Mouse (Mus musculus) embryo, embryonic 10 days (tissue): Measurements from ENCODE around the gene Cycs.
"Not testable (repeated sequence)": the region's sequence is repeated elsewhere in the genome, so short reads cannot be mapped to it uniquely, and the experiment has no call there.

Experiments
- DNase-seq: peaks from one replicate; pipeline ENCODE4 v3.0.0-alpha.2; 2015; ENCODE audit warnings: low spot score

Gene Cycs

DNA sequence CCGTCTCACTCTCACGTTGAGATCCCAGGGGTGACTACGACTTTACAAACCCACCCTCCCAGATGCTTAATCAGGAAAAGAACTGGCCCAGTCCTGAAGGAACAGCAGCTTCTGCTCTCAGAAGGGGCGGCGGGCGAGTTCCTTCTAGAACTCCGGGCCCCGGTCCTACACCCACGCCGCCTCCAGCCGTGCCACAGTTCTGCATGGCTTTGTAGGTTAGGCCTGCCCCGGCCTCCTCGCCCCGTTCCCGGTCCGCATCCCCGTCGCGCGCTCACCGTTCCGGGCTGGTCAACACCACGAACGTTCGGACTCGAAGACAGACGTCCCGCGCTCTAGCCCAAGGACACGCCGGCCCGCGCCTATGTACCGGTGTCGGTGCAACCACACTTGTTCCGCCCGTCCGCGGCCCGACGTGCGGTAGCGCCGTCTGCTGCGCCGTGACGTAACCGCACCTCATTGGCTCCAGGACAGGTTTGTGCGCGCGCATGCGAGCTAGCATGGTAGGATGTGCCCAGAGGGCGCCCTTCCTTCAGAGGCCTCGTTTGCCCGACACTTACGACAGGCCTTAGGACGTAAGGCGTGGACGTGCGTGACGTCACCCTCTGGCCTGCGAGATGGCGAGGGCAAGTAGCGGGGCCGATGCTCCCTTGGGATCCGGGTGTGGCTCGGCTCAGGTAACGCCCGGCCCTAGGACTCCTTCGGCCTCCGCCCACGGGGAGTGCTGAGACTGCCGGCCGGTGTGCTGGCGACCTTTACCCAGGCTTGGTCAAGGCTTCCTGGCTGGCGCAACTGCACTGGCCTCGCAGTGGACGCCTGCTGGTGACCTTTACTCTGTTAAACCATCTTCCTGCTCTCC lies at the start of gene Cycs:
Cycs (minus strand) TSS at position 398 of the 856 bp plus-strand sequence.
- DNase-seq: peak; percentile 100

DNA sequence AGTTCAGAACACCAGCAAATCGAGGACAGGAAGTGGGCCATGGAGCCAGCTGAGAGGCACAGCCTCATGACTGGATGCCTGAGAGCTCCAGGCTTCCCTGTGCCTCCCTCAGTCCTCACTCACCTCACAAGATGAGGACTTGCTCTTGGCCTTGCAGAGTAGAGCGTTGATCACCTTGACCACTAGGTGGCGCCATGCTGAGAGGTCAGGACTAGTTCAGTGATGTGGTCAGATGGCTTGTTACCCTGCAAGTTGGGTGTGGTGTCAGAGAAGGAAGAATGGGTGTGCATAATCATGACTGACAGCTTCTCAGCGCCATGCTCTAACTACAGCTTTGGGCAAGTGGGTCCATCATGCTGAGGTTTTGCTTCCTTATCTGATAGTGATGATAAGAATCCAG lies 35.3 kb upstream of the Cycs start:
- peak; percentile 76 for DNase-seq

DNA sequence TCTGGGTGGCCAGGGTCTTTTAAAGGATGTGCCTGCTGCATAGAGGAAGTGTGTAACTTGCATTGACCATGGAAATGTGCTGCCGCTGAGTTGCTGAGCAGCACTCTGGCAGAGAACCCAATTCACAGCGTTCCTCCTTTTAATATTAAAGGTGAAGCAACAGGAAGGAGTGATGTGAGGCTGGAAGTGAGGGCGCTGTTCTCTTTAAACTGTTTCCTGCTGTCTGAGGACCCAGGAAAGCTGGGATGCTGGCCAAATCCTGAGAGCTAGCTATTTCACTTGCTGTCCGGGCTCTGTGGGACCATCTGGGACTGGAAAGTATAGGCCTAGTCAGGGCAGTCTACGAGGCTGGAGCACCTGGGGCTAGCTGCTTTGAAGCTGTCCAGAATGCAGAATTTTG lies 32.2 kb upstream of the Cycs start:
- no peak for DNase-seq

DNA sequence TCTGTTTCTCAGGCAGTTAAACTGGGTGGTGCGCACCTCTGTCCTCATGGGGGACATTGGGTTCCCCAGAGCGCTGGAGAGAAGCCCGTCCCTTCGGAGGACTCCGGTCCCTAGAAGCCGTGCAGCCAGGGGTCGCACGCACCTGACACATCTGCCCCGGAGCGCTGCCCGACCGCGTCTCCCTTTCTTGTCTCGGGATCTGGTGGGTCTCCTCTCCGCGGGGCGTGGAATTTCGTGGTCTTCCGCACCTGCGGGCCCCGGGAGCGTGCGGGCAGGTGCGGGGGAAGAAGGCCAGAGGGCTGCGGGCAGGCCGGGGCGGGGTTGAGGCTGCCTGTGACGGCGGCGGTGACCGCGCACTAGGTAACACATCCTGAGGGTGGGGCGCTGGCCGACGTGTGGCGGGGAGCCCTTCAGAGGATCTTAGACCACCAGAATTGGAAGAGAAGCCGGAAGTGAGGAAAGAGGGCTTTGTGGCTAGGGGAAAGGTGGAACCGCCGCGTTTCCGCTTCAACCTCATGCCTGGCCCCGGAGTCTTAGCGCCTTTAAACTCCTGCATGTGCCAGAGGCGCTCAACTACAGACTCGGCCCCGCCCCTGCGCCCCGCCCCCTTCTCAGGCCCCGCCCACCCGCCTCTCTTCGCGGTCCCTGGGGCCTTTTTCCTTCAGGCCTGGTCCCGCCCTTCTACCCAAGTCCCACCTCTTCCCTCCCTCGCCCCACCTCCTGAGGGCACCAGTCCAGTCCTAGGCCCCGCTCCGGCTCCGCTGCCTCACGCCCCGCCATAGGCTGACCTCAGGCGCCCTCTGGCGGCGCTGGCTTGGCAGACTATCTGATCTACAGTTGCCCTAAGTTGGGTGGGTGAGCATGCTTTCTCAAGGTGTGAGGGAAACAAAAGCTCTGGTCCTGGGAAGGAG lies 30.2 kb upstream of the Cycs start, which contains the start of gene 4921507P07Rik:
4921507P07Rik (minus strand) TSS at position 332 of the 911 bp plus-strand sequence.
- DNase-seq: peak; percentile 96

DNA sequence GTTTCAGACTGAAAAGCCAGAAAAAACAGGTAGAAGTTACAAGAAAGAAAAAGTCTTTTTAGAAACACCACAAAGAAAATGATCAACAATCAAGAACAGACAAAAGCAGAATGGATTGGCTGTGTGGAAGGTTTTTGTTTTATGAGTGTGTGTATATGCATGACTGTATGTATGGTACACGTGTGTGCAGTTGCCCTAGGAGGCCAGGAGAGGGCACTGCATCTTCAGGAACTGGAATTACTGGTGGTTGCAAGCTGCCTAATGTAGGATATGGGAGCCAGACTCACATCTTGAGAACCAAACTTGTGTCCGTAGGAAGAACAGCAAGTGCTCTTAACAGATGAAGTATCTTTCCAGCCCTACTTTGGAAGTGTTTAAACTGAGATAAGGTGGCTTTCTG lies 28.0 kb upstream of the Cycs start:
- DNase-seq: no peak

DNA sequence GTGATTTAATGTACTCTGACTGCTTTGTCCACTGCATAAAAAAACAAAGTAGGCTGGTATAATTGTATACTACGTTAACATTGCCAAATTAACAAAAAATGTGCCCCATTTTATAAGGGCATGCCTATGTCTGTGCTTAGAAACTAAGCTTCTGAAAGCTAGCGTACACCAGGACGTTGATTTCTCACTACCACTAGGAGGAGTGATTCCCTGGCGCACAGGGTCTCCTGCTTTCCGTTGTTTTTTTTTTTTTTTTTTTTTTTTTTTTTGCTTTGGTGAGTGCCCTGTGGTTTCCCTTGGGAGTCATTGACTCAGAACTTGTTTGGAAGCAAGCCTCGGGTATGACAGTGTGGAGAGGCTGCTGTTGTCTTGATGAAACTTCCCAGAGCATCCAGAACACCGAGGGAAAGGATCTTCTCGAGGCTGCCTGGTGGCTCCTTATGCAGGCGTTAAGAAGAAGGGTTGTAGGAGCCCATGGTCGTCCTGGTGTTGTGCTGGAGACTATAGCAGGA lies 27.1 kb upstream of the Cycs start:
- DNase-seq: no peak

DNA sequence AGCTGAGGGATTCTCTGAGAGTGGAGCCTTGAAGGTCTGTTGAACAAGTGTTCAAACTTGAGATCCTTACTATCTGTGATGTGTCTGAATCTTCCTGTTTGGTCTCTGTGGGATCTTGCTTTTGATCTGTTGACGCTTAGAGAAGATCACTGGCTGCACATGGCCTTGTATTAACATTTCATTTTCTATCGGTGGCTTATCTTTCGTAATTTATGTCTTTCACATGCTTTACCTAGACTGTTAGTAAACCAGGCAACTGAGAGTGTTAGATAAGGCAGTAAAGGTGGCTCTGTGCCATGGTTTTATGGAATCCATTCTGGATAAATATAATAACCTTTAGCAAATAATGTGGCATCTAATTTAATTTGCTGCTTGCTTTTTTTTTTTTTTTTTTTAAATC lies 23.9 kb upstream of the Cycs start:
- DNase-seq: no peak

DNA sequence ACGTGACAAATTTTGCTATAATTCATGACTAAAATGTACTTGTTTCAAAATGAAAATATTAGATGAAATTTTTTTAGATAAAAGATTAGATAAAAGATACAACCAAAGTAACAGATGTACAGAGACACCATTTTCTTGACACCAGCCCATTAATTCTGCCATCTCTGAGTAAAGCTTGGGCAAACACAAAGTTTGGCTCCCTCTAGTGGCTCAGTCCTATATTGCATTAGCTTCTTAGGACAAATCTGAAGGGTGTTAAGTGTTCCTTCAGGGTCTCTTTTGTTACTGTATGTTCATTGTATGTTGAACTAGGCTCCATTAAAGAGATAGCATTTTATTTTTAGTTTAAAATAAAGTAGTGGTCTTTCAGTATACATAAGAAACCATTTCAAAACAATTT lies 21.9 kb upstream of the Cycs start:
- peak; percentile 85 for DNase-seq

DNA sequence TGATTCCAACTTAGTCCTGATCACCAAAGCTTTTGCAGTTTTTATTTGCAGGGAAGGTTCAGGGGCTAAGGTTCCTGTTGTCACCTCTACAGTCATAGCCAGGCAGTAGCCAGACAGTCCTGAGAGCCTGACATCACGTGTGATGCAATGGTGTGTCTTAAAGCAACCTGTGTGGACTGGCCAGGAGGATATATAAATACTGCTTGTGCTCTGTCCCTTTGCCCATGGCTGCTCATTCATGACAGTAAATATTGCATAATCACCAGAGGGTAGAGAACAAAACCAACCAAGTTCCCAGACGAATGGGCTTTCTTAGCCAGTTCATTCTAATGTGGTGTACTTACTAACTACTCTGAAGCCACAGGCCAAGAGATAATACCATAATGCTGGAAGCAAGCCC lies 21.1 kb upstream of the Cycs start:
- DNase-seq: no peak

DNA sequence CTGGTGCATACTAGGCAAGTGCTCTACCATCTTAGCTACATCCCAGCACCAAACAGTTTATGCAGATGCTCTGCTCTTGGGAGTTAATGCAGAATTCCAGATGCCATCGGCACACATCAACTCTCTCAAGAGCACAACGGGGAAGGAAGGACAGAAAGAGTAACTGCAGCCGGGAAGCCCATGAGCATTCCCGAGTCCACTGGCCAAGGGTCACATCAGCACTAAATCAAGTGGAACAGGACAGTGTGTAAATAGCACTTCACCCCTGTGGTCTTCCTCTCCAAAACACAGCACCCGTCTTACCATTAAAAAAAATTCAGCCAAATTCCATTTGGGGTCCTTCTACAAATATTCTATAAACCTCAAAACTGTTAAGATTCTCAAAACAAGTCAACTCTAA lies 20.0 kb upstream of the Cycs start:
- peak; percentile 21 for DNase-seq

DNA sequence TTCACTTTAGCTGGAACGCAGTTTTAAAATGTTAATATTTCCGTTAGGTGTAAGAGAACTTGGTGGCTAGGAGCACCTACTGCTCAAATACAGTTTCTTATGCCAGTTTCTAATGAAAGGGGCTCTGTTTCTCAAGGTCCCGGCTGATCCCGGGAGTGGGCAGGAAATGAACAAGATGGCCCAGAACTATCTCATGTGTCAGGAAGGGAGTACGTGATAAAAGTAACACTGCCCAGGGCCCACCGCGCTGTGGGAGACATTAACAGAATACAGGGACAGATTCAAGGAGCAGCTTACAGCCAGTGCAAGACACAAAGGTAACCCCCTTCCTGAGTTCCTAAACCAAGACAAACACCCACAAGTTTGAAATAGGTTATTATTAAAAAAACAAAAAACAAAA lies 19.4 kb upstream of the Cycs start:
- DNase-seq: no peak

DNA sequence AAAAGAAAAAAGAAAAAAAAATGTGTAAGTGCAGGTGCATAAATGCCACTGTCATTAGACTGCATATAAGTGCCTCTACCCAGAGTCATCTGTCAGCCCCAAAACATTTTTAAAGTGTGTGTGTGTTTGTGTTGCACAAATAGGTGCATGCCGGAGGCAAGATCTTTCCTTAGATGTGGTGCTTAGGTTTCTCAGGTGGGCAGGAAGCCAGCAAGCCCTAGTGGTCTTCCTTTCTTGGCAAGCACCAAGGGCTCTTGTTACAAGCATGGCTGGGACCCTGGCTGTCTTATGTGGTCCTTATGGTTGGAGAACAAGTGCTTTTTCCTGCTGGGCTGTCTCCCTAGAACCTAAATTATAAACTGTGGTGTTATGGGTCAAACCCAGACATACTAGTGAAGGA lies 5.3 kb upstream of the Cycs start:
- no peak for DNase-seq

DNA sequence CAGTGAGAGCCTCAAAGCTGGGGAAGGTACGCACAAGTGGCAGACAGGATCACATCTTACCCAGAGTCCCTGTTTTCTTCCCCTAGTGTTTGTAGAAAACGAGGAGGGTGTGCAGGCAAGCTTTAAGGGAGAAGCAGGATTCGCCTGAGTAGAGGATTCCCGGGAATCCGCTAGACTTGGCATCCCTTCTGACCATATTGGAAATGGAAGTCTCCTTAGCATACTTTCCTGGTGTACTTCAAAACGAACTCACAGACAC lies 588 bp upstream of the Cycs start:
- no peak for DNase-seq

DNA sequence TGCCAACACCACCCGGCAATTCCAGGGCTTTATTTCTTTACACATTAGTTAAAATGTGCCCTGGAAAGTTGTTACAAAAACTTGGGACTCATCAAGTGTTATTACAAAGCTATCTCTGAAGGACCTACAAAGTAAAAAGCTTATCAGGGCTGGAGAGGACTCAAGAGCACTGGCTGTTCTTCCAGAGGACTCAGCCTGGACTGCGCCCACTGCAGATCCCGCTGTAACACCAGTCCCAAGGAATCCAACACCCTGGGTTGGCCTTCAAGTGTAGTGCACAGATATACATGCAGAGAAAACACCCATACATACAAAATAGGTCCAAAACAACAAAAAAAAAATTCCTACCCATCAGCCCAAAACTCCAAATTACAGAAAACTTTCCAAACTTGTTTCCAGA lies 2.7 kb downstream of the Cycs start:
- DNase-seq: no peak

DNA sequence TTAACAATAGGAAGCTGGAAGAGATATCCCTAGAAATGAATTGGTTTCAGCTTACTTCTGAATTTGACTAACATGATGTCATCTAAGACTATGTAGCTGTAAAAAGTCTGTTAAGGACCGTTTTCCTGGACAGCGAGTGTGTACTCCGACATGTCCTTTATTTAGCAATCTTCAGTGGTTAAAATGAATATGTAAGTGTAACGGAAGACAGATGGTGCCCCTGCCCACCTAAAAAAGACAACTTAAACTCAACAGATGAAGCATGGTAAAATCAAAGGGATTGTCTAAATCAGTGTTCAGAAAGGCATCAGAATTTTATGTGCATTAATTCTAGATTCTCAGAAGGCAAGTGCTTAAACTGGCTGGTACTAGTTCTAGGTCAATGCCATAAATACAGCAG lies 3.9 kb downstream of the Cycs start:
- DNase-seq: no peak

DNA sequence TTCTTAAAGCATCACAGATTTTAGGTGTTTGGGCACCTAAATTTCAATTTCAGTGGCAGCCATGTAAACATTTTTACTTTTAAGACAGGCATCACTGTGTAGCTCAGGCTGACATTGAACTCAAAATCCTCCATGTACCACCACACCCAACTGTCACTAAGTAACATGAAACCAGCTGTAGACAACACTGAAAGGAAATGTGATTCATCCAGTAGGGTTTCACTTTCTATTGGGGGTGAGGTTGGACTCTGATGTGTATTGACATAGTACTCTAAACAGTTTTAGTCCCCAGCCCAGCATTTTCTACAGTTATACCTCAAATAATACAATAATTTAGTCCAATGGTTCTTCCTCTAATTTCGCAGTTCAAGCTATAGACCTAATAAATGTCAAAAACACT lies 5.6 kb downstream of the Cycs start:
- no peak for DNase-seq

DNA sequence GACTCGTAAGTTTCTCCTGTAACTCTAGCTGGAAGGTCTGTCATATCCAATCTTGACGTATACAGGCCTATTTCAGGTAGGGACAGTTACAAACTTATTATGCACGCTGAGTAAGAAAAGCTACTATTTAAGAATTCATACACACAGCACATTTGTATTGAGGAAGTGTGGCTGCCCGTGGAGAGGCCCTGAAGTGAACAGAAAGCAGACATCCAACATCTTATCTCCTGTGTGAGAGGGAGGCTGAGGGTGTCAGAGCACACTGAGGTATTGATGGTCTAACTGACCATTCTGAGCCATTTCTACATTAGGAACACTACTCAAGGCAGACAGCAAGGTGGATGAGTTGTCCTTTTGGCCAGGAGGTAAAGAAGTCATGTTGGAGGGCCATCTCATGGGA lies 7.5 kb downstream of the Cycs start:
- no peak for DNase-seq

DNA sequence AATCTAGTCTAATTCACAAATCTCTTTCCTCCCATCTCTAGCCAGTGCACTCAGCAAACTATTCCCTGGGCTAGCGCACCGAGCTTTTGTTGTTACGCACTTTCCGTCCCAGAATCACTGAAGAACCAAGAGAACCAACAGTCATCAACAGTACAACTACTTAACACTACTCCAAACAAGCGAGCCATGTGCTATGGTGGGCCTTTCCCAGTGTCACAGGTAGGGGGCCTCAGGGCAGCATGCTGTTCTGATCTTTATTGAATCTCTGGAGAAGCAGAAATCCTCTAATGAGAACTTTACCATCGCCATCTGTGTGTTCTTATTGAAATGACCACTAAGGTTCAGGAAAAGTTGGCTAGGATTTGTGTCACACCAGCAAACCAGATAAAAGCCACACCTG lies 8.8 kb downstream of the Cycs start:
- DNase-seq: no peak

DNA sequence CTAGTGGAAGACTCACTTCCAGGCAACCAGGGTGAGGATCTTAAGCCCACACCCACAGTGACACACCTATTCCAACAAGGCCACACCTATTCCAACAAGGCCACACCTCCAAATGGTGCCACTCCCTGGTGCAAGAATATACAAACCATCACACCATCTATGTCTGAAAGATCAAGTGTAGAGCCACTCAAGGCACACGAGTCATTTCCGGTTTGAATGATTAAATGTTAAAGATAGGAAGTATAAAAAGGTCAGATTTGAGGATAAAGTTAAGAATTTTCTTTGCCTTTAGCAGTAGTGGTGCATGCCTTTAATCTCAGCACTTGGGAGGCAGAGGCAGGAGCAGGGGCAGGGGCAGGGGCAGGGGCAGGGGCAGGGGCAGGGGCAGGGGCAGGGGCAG lies 12.1 kb downstream of the Cycs start:
- not testable (repeated sequence) for DNase-seq

DNA sequence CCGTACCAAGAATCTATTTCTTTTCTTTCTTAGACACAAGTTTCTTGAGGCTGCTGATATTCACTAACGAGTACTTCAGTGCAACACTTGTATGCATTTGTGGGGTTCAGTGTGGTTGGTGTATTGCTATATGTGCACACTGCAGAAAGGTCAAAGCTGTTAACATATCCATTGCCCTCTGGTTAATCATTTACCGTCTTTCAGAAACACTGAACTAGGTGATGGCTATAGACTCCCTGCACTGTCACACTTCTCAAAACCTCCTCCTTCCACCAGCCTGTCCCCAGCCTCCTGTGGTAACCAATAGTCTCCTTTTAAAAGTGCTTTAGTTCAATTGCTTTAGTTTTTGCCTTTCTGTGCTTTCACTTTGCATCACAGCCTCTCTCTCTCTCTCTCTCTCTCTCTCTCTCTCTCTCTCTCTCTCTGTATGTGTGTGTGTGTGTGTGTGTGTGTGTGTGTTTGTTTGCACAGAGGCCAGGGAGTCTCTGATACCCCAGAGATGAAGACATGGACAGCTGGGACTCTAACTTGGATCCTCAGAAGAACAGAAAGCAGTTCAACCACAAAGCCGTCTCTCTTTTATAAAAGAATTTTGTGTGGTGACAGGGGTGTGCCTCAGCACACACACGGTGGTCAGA lies 13.3 kb downstream of the Cycs start:
- DNase-seq: no peak

DNA sequence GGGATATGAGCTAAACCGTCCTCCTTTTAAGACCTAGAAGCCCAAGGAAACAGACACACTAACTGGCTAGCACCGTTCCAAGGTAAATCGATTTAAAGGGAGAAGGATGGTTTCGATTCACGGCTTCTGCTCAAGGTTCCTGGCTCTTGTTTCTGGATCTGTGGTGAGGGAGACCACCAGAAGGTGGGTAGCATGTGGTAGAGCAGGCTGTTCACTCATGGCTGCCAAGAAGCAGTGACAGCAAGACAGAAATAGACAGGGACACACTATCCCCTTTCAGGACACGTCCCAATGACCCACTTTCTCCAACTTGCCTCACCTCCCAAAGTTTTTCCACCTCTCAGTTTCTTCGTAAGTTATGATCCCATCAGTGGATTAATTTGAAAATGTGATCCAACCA lies 16.5 kb downstream of the Cycs start:
- no peak for DNase-seq

DNA sequence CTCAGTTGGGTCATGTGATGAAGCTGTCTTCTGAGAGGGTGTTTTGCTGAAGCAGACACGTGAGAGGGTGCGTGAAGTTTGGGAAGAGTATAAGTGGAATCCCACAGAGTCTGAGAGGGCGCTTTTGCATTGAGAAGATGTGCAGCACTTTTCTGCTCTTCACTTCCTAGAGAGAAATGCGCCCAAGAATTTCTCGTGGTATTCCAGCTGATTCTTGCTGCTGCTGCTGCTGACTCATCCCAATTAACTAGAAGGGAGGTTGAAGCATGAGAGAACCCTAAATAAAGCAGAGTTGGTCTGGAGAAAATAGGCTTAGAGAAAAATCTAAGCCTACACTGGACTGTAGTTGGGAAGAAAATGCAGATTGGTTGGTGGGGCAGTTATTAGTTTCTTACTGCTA lies 17.3 kb downstream of the Cycs start:
- no peak for DNase-seq
